Mouse (Mus musculus) adrenal gland (tissue): ENCODE results near the gene Tial1.

Source experiments
- intact Hi-C: fragments of 180-260 bp; cut with DNase I; formaldehyde crosslinking; loops from one replicate; pipeline ENCODE4 v1.15.1; 2025

Tial1 gene

GRCm38 (mm10) chr7:128417226-128417929 is 44.1 kb downstream of the Tial1 start:
- intact Hi-C loops, result no loop called here

GRCm38 (mm10) chr7:128416664-128417063 is 44.9 kb downstream of the Tial1 start:
- intact Hi-C loops, result no loop called here

GRCm38 (mm10) chr7:128414433-128414832 is 47.1 kb downstream of the Tial1 start:
- intact Hi-C loops, result no loop called here

GRCm38 (mm10) chr7:128412071-128412833 is 49.3 kb downstream of the Tial1 start:
- intact Hi-C loops, result no loop called here

GRCm38 (mm10) chr7:128410708-128411413 is 50.7 kb downstream of the Tial1 start:
- intact Hi-C loops, result no loop called here

- intact Hi-C loops, result no loop called here
Observed at GRCm38 (mm10) chr7:128408265-128408664, 53.3 kb downstream of the Tial1 start.

GRCm38 (mm10) chr7:128403988-128404387 is 57.5 kb downstream of the Tial1 start:
- intact Hi-C loops, result no loop called here

DNA sequence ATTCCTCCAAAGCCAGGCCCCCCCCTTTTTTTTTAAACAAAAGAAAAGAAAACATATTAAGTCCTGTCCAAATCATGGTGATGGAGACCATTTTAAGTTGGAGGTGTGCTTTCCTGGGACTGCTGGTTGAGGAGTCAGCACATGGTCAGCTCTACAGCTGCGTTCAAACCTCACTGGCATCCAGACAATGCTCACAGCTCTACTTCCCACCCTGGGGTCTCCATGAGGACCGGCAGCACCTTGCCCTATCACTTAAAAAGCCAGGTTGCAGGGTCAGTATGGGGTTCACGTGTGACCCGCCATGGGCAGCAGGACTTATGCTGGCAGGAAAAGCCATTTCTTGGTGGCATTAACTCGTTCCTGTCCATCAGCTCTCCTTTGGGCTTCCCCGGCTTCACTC is 57.9 kb downstream of the Tial1 start:
- intact Hi-C loops, result no loop called here

DNA sequence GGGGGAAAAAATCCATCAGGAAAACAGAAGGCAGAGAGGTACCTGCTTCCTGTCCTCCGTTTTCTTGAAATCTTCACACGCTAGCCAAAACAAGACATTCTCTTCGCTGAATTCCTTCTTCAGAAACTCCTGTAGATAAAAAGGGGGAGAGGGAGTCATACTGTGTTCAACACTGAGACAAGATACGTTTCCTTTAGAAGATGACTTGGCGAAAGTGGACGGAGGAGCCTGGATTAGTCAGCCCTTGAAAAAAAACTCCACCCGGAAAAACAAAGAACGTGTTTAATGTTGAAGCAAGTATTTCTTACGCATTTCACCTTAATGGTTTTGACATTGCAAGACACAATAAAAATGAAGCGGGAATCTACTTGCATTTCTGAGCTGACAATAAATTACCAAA is 58.4 kb downstream of the Tial1 start:
- intact Hi-C loops, result no loop called here

DNA sequence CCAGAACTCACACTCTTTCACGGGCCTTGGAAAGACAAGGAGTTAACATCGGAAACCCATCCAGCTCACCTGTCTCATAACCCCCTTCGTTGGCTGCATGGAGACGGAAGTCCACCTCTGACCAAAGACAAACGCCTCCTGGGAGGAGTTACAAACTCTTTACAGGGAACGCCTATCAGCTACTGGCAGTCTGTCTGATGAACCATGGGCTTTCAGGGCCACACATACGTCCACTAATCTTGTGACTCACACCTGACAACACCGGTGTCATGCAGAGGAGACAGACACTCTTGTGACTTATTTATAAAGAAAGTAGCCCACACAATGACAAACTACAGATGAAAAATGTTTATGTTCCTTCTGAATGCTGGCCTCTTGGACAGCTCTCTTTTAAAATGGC is 58.9 kb downstream of the Tial1 start:
- intact Hi-C loops, result no loop called here

GRCm38 (mm10) chr7:128398664-128399063 is 62.9 kb downstream of the Tial1 start:
- intact Hi-C loops, result no loop called here

DNA sequence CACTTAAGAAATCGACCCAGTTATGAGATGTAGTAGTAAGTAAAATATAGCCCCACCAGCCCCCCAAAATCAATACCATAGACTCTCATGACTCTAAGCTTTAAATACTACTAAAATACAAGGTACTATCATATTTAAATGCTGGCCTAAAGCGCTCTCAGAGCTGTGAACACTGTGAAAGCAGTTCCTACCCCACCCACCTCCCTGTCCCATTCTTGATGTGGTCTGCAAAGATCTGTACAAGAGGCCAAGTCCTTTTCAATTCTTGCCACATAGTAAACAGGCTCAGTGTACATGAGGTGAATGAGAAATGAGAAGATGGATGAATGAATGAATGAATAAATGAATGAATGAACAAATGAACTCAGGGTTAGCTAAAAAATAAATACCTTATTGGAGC is 64.5 kb downstream of the Tial1 start:
- intact Hi-C loops, result no loop called here

- intact Hi-C loops, result no loop called here
Observed at GRCm38 (mm10) chr7:128393756-128394155, 67.8 kb downstream of the Tial1 start.

DNA sequence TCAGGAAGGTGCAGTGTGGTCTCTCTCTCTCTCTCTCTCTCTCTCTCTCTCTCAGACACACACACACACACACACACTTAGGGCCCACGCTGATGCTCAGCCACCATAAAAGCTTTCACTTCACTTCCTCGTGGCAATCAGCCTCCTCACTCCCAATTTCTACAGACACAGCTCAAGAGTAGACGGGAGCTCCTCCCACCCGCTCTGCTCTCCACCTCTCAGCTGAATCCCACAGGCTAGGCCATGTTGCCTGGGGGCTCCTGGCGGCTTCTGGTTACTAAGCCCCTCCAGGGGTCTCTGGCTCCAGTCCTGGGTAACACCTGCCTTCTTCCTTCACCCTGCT is 68.6 kb downstream of the Tial1 start:
- intact Hi-C loops, result no loop called here

DNA sequence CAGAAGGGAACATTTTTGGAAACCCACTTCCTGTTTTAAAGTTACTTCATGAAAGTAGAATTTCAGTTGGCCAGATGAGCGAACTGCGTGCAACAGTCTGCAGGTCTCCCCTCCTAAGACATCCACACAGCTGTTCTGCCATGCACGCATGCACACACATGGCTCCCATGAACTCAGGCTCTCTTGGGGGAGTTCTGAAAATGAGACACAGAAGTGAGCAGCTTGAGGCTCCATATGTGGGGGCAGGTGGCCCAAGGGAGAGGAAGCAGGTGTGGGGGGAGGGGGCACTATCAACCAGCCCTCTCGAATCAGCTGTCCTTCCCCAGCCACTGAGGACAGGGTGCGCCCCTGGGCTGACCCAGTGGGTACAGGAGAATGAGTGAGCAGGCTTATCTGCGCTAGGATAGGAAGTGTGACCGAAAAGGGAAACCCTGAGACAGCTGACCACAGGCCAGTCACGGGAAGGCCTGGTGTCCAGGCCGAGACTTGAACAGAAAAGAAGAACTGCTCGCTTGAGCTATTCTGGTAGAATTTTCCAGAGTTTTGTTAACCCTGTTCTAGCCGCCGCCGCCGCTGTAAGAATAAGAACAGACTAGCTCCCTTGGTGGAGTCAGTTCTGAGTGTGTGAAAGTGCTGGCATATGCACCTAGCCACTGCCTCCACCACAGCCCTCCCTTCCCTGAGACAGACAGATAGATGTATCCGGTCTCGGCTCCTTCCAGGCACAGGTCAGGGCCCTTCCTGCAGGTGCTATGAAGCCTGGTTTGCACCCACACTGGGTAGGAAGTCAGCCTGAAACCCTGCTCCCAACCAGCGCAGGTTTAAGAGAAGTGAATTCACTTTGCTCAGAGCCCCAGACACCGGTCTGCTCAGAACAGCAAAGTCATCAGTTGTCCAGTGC is 69.2 kb downstream of the Tial1 start:
- intact Hi-C loops, result no loop called here

- intact Hi-C loops, result no loop called here
Observed at GRCm38 (mm10) chr7:128391267-128392057, 70.1 kb downstream of the Tial1 start.
